Mouse (Mus musculus) ES-E14 (cell line): ENCODE results near the gene Castor1. TPM values are rescaled to one million over a fixed set of nuclear protein-coding genes. Genes with fewer than 3 reads are reported as not detected.
A peak's percentile ranks its signal among the peaks of the same experiment; 100 is the strongest.

Experiments
- DNase-seq: peaks from one replicate; pipeline ENCODE4 v3.0.0-alpha.2; 2013; ENCODE audit warnings: low read depth, low spot score
- H3K27ac ChIP-seq: 2 replicates; pipeline ENCODE4 v1.5.1; 2012; ENCODE audit warnings: low read depth, mild to moderate bottlenecking, low read length, moderate library complexity, mixed read lengths; ENCODE audit not compliant: poor library complexity, insufficient read depth, severe bottlenecking
- H3K36me3 ChIP-seq: 2 replicates; pipeline ENCODE4 v1.6.1; 2012; ENCODE audit warnings: mild to moderate bottlenecking, low read length, moderate library complexity, mixed read lengths; ENCODE audit not compliant: control insufficient read depth, poor library complexity, insufficient read depth, severe bottlenecking
- H3K4me1 ChIP-seq, 2 experiments: fragments of 150-350 bp in 1 of 2; sonication (generic) in 1 of 2; 2 replicates each; pipeline ENCODE4 v1.6.1; 2012; ENCODE audit warnings: low read length in 2 of 2, mild to moderate bottlenecking in 1 of 2, mixed read lengths in 1 of 2; ENCODE audit not compliant: control insufficient read depth in 2 of 2, insufficient read depth in 2 of 2, poor library complexity in 1 of 2
- H3K4me3 ChIP-seq, 2 experiments: fragments of 150-350 bp in 1 of 2; sonication (generic) in 1 of 2; 2 replicates each; pipeline ENCODE4 v1.5.1; 2012; ENCODE audit warnings: low read length in 2 of 2, low read depth in 1 of 2, mild to moderate bottlenecking in 1 of 2, mixed read lengths in 1 of 2; ENCODE audit not compliant: insufficient read depth in 1 of 2, poor library complexity in 1 of 2, severe bottlenecking in 1 of 2
- H3K9ac ChIP-seq: 2 replicates; pipeline ENCODE4 v1.6.1; 2012; ENCODE audit warnings: low read depth, mild to moderate bottlenecking, low read length, mixed read lengths; ENCODE audit not compliant: poor library complexity, insufficient read depth, severe bottlenecking
- H3K9me3 ChIP-seq: fragments of 150-350 bp; sonication (generic); 2 replicates; pipeline ENCODE4 v1.6.1; 2012; ENCODE audit warnings: low read depth, mild to moderate bottlenecking, low read length; ENCODE audit not compliant: control insufficient read depth, insufficient read depth
- CHD2 ChIP-seq: IDR thresholded peaks from 2 replicates; pipeline ENCODE4 v1.6.1; 2014; ENCODE audit warnings: mild to moderate bottlenecking, low read depth, low read length, inconsistent platforms
- HCFC1 ChIP-seq: IDR thresholded peaks from 2 replicates; pipeline ENCODE4 v1.6.1; 2012; ENCODE audit warnings: low read length, inconsistent platforms, borderline replicate concordance; ENCODE audit not compliant: insufficient read depth
- MAFK ChIP-seq: IDR thresholded peaks from 2 replicates; pipeline ENCODE4 v1.6.1; 2014; ENCODE audit warnings: mild to moderate bottlenecking, low read depth, low read length, inconsistent platforms; ENCODE audit not compliant: insufficient read depth
- ZC3H11A ChIP-seq: IDR thresholded peaks from 2 replicates; pipeline ENCODE4 v1.6.1; 2012; ENCODE audit warnings: low read depth, mild to moderate bottlenecking, inconsistent platforms, low read length, borderline replicate concordance
- ZNF384 ChIP-seq: IDR thresholded peaks from 2 replicates; pipeline ENCODE4 v1.6.1; 2012; ENCODE audit warnings: low read depth, low read length, inconsistent platforms
- in situ Hi-C, 2 experiments: fragments of 600-800 bp; cut with MboI; formaldehyde crosslinking; loops; one replicate each; pipeline ENCODE4 v1.15.1; 2025; ENCODE audit warnings: low sequenced_read_pairs in 2 of 2, inconsistent platforms in 1 of 2; ENCODE audit not compliant: unreplicated experiment in 2 of 2
- total RNA-seq: library from RNA; depleted of rRNA; stranded (reverse); fragments of 300-350 nt; gene quantifications from 2 replicates; pipeline ENCODE4 v1.2.3, GENCODE M21; 2012

Gene Castor1
- total RNA-seq, 1 experiment, result 45.5 TPM

DNA sequence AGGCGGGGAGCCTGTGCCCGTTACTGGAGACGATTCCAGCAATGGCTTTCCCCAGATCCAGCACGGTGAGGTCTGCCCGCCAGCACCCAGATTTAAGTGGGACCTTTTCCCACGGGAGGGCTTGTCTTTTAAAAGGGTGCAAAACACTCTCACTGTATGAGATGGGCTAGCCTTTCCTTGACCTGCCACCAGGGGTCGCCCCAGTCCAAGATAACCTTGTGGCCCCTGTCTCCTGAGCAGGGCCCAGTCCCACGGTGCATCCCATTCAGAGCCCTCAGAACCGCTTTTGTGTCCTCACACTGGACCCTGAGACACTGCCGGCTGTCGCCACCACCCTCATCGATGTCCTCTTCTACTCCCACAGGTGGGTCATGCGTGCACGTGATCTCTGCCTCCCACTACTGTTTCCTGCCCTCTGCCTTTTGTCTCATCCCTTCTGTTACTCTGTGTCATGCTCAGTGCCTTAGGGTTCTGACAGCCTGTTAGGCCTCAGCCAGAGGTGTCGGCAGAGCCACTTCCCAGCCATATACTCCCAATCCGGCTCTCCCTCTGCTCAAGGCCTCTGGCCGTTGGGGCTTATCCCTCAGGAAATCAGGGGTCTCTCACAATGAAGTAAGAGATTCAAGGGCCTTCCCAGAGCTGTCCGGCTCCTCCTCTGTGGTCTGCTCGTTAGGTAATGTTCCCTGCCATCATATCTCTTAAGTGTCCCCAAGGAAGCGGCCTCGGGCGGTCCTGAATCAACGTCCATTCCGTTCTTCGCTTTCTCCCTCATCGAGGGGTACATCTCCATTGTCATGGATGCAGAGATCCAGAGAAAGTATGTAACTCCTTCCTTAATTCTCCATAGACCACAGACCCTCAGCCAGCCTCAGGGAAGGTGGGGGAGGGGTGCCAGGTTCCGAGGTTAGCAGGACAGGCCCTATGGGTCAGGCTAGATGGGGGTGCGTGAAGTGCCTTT is 2.7 kb downstream of the Castor1 start:
- in situ Hi-C loops, result loop anchor here in 1 of 2 experiments (5.0 kb wide), 1 partner anchor 37 kb away; the partner anchor contains the start of gene Lif
- Histone ChIP-seq H3K9me3 (no peaks in the 10 kb centered on the region), H3K27ac (no peak overlapping the region), H3K36me3 (peaks cover 10% of the 10 kb centered on the region; the same call in 1 of the 2 replicates), H3K4me1 (peaks cover 0 to 32% of the 10 kb centered on the region in 2 experiments; a peak in 2 of 4 replicates), H3K4me3 (no peak overlapping the region), H3K9ac (peak overlapping the region; percentile 17; the same call in 1 of the 2 replicates)
- TF ChIP-seq CHD2 (no peak), ZC3H11A (peak; percentile 93)
- peak; percentile 80 for DNase-seq

DNA sequence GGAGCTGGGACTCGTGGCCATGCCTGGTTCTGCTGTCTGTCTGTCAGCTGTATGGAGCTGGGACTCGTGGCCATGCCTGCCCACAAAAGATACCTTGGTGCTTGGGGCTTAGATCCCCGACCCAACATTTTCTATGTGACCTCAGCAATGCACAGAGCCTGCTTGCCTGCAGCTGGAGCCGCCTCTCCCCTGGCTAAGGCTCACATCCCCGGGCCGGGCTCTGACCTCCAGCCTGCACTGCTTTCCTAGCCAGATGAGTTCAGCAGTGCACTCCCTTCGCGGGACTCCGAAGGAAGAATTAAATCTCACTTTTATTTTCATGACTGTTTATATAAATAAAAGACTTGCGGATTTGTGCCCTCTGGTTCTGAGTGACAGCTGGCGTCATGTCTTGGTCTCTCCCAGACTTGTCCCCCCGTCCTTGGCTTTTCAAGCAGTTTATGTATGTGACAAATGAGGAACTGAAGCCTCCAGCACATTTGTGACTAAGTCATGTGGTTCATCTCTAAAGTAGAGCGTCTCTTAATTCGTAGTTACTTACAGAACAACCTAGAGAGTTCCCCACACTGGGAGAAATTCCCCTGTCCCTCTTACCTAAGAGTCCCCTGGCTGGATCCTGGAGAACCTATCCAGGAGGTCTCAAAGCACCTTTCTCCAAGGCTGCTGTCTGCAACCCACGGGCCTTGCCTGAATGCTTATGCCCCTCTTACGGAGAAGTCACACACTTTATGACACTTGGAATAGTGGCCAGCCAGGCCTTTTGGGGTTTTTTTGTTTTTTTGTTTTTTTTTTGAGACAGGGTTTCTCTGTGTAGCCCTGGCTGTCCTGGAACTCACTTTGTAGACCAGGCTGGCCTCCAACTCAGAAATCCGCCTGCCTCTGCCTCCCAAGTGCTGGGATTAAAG is 4.3 kb downstream of the Castor1 start:
- no peak overlapping the region for H3K27ac ChIP-seq
- no peak overlapping the region for H3K9ac ChIP-seq
- peaks cover 0 to 26% of the 10 kb centered on the region in 2 experiments; a peak in 2 of 4 replicates for H3K4me1 ChIP-seq
- no peak overlapping the region for H3K4me3 ChIP-seq
- H3K9me3 ChIP-seq, result no peaks in the 10 kb centered on the region
- in situ Hi-C loops, result loop anchor here in 1 of 2 experiments (5.0 kb wide), 1 partner anchor 35 kb away; the partner anchor contains the start of gene Lif
- TF ChIP-seq ZC3H11A (no peak), HCFC1 (no peak), CHD2 (no peak), ZNF384 (no peak)
- DNase-seq, result no peak
- H3K36me3 ChIP-seq, result peaks cover 10% of the 10 kb centered on the region; the same call in 1 of the 2 replicates

DNA sequence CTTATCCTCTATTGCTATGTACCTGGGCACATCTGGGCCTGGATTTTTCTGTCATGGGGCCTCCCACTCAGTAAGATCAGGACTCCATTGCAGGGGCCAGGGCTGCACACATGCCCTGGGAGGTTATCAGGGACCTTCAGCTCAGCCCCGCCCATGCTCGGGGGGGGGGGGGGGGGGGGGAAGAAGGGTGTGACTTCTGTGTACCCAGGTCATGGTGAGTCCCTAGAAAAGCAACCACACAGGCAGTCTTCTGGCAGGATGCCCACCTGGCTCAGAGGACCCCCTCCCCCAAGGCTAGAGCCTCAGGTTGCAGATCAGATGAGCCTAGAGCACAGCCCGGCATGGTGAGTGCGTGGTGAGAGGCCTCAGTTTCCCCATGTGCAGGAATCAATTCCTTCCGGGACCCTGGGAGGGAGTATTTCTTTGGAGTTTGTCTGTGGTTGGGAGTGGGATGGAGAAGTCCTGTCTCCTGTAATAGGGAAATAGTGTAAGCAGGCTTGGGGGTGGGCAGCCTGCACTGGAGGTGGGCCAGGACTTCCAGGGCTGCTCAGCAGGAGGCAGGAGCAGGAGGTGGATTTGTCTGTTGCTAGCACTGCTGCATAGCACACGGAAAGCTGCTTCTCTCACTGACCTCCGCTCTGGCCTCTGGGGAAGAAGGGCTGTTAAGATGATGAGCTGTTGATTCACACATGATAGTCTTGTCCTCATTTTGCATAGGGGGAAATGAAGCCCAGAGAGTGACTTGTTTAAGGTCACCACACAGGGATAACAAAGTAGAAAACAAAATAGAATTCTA is 5.6 kb downstream of the Castor1 start:
- no peak overlapping the region for H3K4me3 ChIP-seq
- TF ChIP-seq HCFC1 (no peak), MAFK (no peak), ZC3H11A (no peak), ZNF384 (no peak), CHD2 (no peak)
- H3K36me3 ChIP-seq, result peaks cover 10% of the 10 kb centered on the region; the same call in 1 of the 2 replicates
- no peak for DNase-seq
- no peak overlapping the region for H3K9ac ChIP-seq
- H3K27ac ChIP-seq, result no peak overlapping the region; the same call in 1 of the 2 replicates
- in situ Hi-C loops, result loop anchor here in 1 of 2 experiments (5.0 kb wide), 1 partner anchor 34 kb away; the partner anchor contains the start of gene Lif
- peaks cover 0 to 26% of the 10 kb centered on the region in 2 experiments; a peak in 2 of 4 replicates for H3K4me1 ChIP-seq
- H3K9me3 ChIP-seq, result no peaks in the 10 kb centered on the region

DNA sequence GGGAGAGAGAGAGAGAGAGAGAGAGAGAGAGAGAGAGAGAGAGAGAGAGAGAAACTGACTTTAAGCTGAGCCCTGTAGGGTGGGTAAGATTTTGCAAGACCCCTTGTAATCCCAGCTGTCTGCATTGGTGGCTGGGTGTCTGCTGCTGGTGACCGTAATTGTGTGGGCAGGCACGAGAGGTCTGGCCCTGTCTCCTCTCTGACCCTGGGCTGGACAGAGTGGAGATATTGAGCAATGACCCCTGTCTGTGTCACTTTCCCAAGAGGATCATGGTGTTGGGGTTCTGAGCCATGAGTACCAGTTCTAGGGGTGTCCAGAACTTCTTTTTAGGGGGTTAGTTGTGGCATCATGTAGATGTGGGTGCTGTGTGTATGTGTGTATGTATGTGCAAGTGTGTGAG is 6.2 kb downstream of the Castor1 start:
- Histone ChIP-seq H3K9me3 (no peaks in the 10 kb centered on the region), H3K4me1 (peaks cover 0 to 25% of the 10 kb centered on the region in 2 experiments; a peak in 2 of 4 replicates), H3K9ac (no peak overlapping the region), H3K36me3 (peaks cover 10% of the 10 kb centered on the region; the same call in 1 of the 2 replicates), H3K27ac (no peak overlapping the region), H3K4me3 (no peak overlapping the region)
- TF ChIP-seq ZC3H11A (no peak), ZNF384 (no peak), CHD2 (no peak), HCFC1 (no peak), MAFK (no peak)
- DNase-seq, result no peak
- in situ Hi-C loops, result loop anchor here in 1 of 2 experiments (5.0 kb wide), 1 partner anchor 33 kb away; the partner anchor contains the start of gene Lif
